Mouse (Mus musculus): ENCODE results near the gene Ckap4.
A peak's percentile ranks its signal among the peaks of the same experiment; 100 is the strongest.
"Not testable (repeated sequence)": the region's sequence is repeated elsewhere in the genome, so short reads cannot be mapped to it uniquely, and the experiment has no call there.

Ckap4 gene

GRCm38 (mm10) chr10:84496805-84497204, 37.1 kb downstream of the Ckap4 start:
- no peak for DNase-seq

- DNase-seq, result no peak
Measured at GRCm38 (mm10) chr10:84494432-84494831, 39.4 kb downstream of the Ckap4 start.

- DNase-seq, result no peak
Measured at GRCm38 (mm10) chr10:84490115-84490514, 43.7 kb downstream of the Ckap4 start.

- DNase-seq, result peak; percentile 79 to 84
Measured at GRCm38 (mm10) chr10:84488315-84488714, 45.5 kb downstream of the Ckap4 start.

- DNase-seq, result no peak
Measured at GRCm38 (mm10) chr10:84484661-84485060, 49.2 kb downstream of the Ckap4 start.

GRCm38 (mm10) chr10:84483553-84483952, 50.3 kb downstream of the Ckap4 start:
- DNase-seq, result no peak

GRCm38 (mm10) chr10:84483069-84483468, 50.8 kb downstream of the Ckap4 start:
- DNase-seq, result no peak

GRCm38 (mm10) chr10:84482418-84482817, 51.4 kb downstream of the Ckap4 start:
- DNase-seq, result not testable (repeated sequence)

GRCm38 (mm10) chr10:84481327-84481671, 52.6 kb downstream of the Ckap4 start:
- DNase-seq, result peak; percentile 60 to 75

- DNase-seq, result no peak
Measured at GRCm38 (mm10) chr10:84480667-84481326, 53.1 kb downstream of the Ckap4 start.

GRCm38 (mm10) chr10:84480146-84480545, 53.7 kb downstream of the Ckap4 start:
- no peak for DNase-seq

GRCm38 (mm10) chr10:84477613-84478076, 56.2 kb downstream of the Ckap4 start:
- no peak for DNase-seq

GRCm38 (mm10) chr10:84477045-84477612, 56.7 kb downstream of the Ckap4 start:
- no peak for DNase-seq
